Mouse (Mus musculus) adrenal gland, postnatal 25 days (tissue): Measurements from ENCODE around the gene Dgki. TPM values are rescaled to one million over a fixed set of nuclear protein-coding genes. Genes with fewer than 3 reads are reported as not detected.

Experiments used
- DNase-seq: peaks from one replicate; pipeline ENCODE4 v3.0.0; 2021; ENCODE audit warnings: mixed read lengths
- total RNA-seq: library from RNA; stranded (reverse); gene quantifications from 2 replicates; pipeline ENCODE4 v1.2.3, GENCODE M21; 2021

The Dgki gene
- total RNA-seq, 1 experiment from 2014 or later = 2.8 TPM

GRCm38 (mm10) chr6:37004914-37005313, 295.1 kb downstream of the Dgki start:
- no peak for DNase-seq

- DNase-seq = no peak
These were observed 296.7 kb downstream of the Dgki start for GRCm38 (mm10) chr6:37003235-37003634.

GRCm38 (mm10) chr6:36998942-36999341, 301.0 kb downstream of the Dgki start:
- DNase-seq = no peak

GRCm38 (mm10) chr6:36994329-36994728, 305.7 kb downstream of the Dgki start:
- no peak for DNase-seq

- DNase-seq = no peak
These were observed 309.8 kb downstream of the Dgki start for GRCm38 (mm10) chr6:36990186-36990585.

GRCm38 (mm10) chr6:36988800-36989199, 311.2 kb downstream of the Dgki start:
- DNase-seq = no peak

- no peak for DNase-seq
These were observed 318.3 kb downstream of the Dgki start for GRCm38 (mm10) chr6:36981646-36982045.

- no peak for DNase-seq
These were observed 319.5 kb downstream of the Dgki start for GRCm38 (mm10) chr6:36980475-36980874.

- no peak for DNase-seq
These were observed 321.8 kb downstream of the Dgki start for GRCm38 (mm10) chr6:36978176-36978575.

GRCm38 (mm10) chr6:36973096-36973495, 326.9 kb downstream of the Dgki start:
- DNase-seq = no peak

- no peak for DNase-seq
These were observed 327.5 kb downstream of the Dgki start for GRCm38 (mm10) chr6:36972494-36972893.

GRCm38 (mm10) chr6:36969249-36969885, 330.6 kb downstream of the Dgki start:
- no peak for DNase-seq

GRCm38 (mm10) chr6:36960658-36961057, 339.3 kb downstream of the Dgki start:
- no peak for DNase-seq

GRCm38 (mm10) chr6:36955293-36955692, 344.7 kb downstream of the Dgki start:
- no peak for DNase-seq

GRCm38 (mm10) chr6:36950648-36951047, 349.3 kb downstream of the Dgki start:
- DNase-seq = no peak

GRCm38 (mm10) chr6:36947861-36948260, 352.1 kb downstream of the Dgki start:
- no peak for DNase-seq

GRCm38 (mm10) chr6:36937527-36937926, 362.5 kb downstream of the Dgki start:
- no peak for DNase-seq

GRCm38 (mm10) chr6:36936816-36937215, 363.2 kb downstream of the Dgki start:
- DNase-seq = no peak

GRCm38 (mm10) chr6:36931473-36931872, 368.5 kb downstream of the Dgki start:
- DNase-seq = no peak

- DNase-seq = no peak
These were observed 370.2 kb downstream of the Dgki start for GRCm38 (mm10) chr6:36929781-36930180.

GRCm38 (mm10) chr6:36926455-36926854, 373.5 kb downstream of the Dgki start:
- no peak for DNase-seq

GRCm38 (mm10) chr6:36922006-36922405, 378.0 kb downstream of the Dgki start:
- DNase-seq = no peak

- no peak for DNase-seq
These were observed 388.4 kb downstream of the Dgki start for GRCm38 (mm10) chr6:36911586-36911985.

- DNase-seq = no peak
These were observed 392.8 kb downstream of the Dgki start for GRCm38 (mm10) chr6:36907191-36907590.

GRCm38 (mm10) chr6:36905965-36906364, 394.0 kb downstream of the Dgki start:
- no peak for DNase-seq
